Mouse (Mus musculus) ES-Bruce4 (cell line): ENCODE results near the gene Asb17.

Source experiments
- EP300 ChIP-seq: IDR thresholded peaks from 2 replicates; pipeline ENCODE4 v1.6.1; 2011; ENCODE audit warnings: low read depth, low read length; ENCODE audit not compliant: insufficient read depth
- POLR2A ChIP-seq: IDR thresholded peaks from one replicate; pipeline ENCODE4 v1.8.1; 2011; ENCODE audit warnings: low read length; ENCODE audit not compliant: insufficient read depth

- no peak for TF ChIP-seq EP300
- no peak for TF ChIP-seq POLR2A
Measured at GRCm38 (mm10) chr3:153802640-153803039, 41.4 kb upstream of the Asb17 start.
